Mouse (Mus musculus) midbrain, embryonic 16.5 days (tissue): ENCODE measurements around the gene Itga5. TPM values are rescaled to one million over a fixed set of nuclear protein-coding genes. Genes with fewer than 3 reads are reported as not detected.
"Not testable (repeated sequence)": the region's sequence is repeated elsewhere in the genome, so short reads cannot be mapped to it uniquely, and the experiment has no call there.

ENCODE experiments used
- ATAC-seq: fragments of 200-750 bp; cut with Nextera tagmentation; 2 replicates; pipeline ENCODE4 v1.8.0; 2017; ENCODE audit warnings: moderate TSS enrichment
- H3K27ac ChIP-seq: fragments of 300-500 bp; sonication (generic); 2 replicates; pipeline ENCODE4 v1.5.1; 2014; ENCODE audit warnings: mild to moderate bottlenecking, low read length, mixed read lengths
- H3K27me3 ChIP-seq: fragments of 300-500 bp; sonication (generic); 2 replicates; pipeline ENCODE4 v1.6.1; 2014; ENCODE audit warnings: low read depth, low read length, mixed read lengths; ENCODE audit not compliant: control insufficient read depth, insufficient read depth
- H3K36me3 ChIP-seq: fragments of 300-500 bp; sonication (generic); 2 replicates; pipeline ENCODE4 v1.6.1; 2014; ENCODE audit warnings: mild to moderate bottlenecking, low read length, moderate library complexity, mixed read lengths; ENCODE audit not compliant: control insufficient read depth, insufficient read depth
- H3K4me1 ChIP-seq: fragments of 300-500 bp; sonication (generic); 2 replicates; pipeline ENCODE4 v1.6.1; 2014; ENCODE audit warnings: mild to moderate bottlenecking, low read length, mixed read lengths; ENCODE audit not compliant: control insufficient read depth, insufficient read depth
- H3K4me2 ChIP-seq: fragments of 300-500 bp; sonication (generic); 2 replicates; pipeline ENCODE4 v1.6.1; 2014; ENCODE audit warnings: mild to moderate bottlenecking, low read length, mixed read lengths
- H3K4me3 ChIP-seq: fragments of 300-500 bp; sonication (generic); 2 replicates; pipeline ENCODE4 v1.5.1; 2014; ENCODE audit warnings: low read depth, mild to moderate bottlenecking, low read length, moderate library complexity, mixed read lengths
- H3K9ac ChIP-seq: fragments of 300-500 bp; sonication (generic); 2 replicates; pipeline ENCODE4 v1.6.1; 2014; ENCODE audit warnings: low read depth, low read length, mixed read lengths
- H3K9me3 ChIP-seq: fragments of 300-500 bp; sonication (generic); replicated peaks from 2 replicates; pipeline ENCODE4 v1.6.1; 2014; ENCODE audit warnings: mild to moderate bottlenecking, low read length, mixed read lengths; ENCODE audit not compliant: control insufficient read depth, poor library complexity, severe bottlenecking
- WGBS: fragments of 180-500 bp; shearing (Covaris S2); extraction: QIAGEN DNeasy Blood & Tissue Kit; methylation state at CpG from one replicate; pipeline ENCODE4 v1.1.7; 2014; 5-methylcytosine and 5-hydroxymethylcytosine counted together
- polyA plus RNA-seq: library from polyadenylated mRNA; unstranded; fragments of >200 nt; fragmentation: Nextera tagmentation; extraction: Ambion mirVana; gene quantifications from 2 replicates; pipeline ENCODE4 v1.2.1, GENCODE M21; 2015

Itga5 gene
- 5.8 and 7.4 TPM in 2 replicates for polyA plus RNA-seq

DNA sequence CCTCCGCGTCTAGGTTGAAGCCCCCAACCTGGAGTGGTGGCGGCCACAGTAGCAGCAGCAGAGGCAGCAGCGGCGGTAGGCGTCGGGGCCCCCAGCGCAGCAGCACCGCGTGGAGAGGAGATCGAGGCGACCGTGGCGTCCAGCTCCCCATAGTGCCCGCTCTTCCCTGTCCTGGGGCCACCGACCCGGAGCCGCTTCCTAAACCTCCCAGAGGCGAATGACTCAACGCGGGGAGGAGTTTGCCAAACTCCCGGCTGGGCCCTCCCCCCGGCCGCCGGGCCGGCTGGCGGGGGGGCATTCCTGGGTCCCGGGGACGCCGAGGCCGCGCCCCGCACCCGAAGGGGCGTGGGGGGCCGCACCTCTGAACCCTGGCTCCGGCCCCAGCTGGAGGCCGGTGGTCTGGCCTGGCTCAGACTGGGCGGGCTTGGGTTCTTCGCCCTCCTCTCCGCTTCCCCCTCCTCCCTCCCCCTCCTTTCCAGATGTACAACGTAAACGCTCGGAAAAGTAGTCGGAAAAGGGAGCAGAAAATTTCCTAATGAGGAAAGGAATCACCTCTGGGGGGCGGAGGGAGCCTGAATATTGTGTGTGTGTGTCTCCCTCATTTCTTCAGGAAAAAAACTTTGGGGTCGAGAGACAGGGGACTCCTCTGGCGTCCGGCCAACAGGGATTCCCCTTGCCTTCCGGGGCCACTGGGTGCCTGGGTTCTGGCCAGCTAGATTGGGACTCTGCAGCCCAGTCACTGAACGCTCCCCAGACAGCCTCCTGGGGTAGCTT, at the start of gene Itga5:
Gene Itga5 (minus strand): TSS at position 388 of the 774 bp plus-strand sequence.
- H3K36me3 ChIP-seq, result no peaks in the 10 kb centered on the region
- peak within 1 kb of the TSS; percentile 51 for H3K4me3 ChIP-seq
- H3K27me3 ChIP-seq, result peaks cover 3% of the 10 kb centered on the region; the same call in 1 of the 2 replicates
- H3K4me2 ChIP-seq, result peak within 1 kb of the TSS; percentile 94
- peak; percentile 73 for ATAC-seq
- no peaks in the 10 kb centered on the region for H3K9me3 ChIP-seq
- H3K4me1 ChIP-seq, result peaks cover 12% of the 10 kb centered on the region
- H3K27ac ChIP-seq, result no peak within 1 kb of the TSS
- H3K9ac ChIP-seq, result peak within 1 kb of the TSS; percentile 69
- WGBS, result 1% methylated on average over 42 of the region's 51 CpGs

DNA sequence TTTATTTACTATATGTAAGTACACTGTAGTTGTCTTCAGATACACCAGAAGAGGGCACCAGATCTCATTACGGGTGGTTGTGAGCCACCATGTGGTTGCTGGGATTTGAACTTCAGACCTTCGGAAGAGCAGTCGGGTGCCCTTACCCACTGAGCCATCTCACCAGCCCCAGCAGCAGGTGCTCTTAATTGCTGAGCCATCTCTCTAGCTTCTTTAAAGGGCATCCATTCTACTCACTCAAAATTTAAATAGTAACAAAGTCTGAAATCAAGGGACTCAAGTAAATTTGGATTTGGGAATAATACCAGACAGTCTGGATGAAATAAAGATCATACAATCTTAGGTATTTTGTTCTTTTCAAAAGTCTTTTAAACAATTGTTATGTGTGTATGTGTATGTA, 39.0 kb upstream of the Itga5 start:
- H3K36me3 ChIP-seq, ATAC-seq, H3K4me3 ChIP-seq, H3K27me3 ChIP-seq, H3K9me3 ChIP-seq, H3K4me1 ChIP-seq, H3K27ac ChIP-seq, H3K4me2 ChIP-seq, H3K9ac ChIP-seq: not testable (repeated sequence)
- 97% methylated on average over 2 of the region's 3 CpGs for WGBS

DNA sequence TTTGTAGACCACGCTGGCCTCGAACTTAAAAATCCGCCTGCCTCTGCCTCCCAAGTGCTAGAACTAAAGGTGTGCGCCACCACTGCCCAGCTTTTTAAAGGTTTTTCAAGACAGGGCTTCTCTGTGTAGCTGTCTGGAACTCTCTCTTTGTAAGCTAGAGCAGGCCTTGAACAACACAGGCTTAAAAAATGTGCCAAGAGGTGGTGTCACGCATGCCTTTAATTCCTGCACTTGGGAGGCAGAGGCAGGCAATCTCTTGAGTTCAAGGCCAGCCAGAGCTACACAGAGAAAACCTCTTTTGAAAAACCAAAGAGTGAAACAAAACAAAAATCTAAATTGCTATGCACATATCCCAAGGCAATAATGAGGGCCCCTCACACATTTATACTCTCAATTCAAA, 34.8 kb upstream of the Itga5 start:
- ATAC-seq, result no peak

DNA sequence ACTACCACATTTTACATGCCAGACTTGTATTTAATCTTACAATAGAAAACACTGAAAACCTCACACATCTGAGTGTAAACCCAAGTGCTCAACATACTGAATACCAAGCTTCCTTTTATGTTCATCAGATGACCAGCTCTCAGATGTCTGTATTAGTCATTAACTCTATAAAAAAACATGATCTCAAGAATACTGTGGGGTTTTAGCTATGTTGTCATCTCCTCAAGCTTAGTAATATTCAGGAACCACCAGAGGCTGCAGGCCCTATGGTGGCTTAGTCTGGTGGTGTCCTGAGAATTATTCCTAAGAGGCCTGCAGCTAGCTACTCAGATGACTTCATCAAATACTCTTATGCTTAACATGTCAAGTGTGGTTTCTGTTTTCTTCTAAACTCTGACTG, 27.0 kb upstream of the Itga5 start:
- H3K4me2 ChIP-seq, result no peak overlapping the region
- no peaks in the 10 kb centered on the region for H3K27me3 ChIP-seq
- ATAC-seq, result no peak
- H3K4me1 ChIP-seq, result no peaks in the 10 kb centered on the region
- H3K9ac ChIP-seq, result no peak overlapping the region
- no peaks in the 10 kb centered on the region for H3K36me3 ChIP-seq
- no peaks in the 10 kb centered on the region for H3K9me3 ChIP-seq
- no peak overlapping the region for H3K4me3 ChIP-seq
- H3K27ac ChIP-seq, result no peak overlapping the region

More for the DNA sequence above, 34.8 kb upstream of the Itga5 start:
- WGBS, result 92% methylated on average over 5 of the region's 5 CpGs
- no peaks in the 10 kb centered on the region for H3K36me3 ChIP-seq
- H3K9me3 ChIP-seq, result no peaks in the 10 kb centered on the region
- H3K9ac ChIP-seq, result no peak overlapping the region
- H3K4me1 ChIP-seq, result no peaks in the 10 kb centered on the region
- no peak overlapping the region for H3K4me2 ChIP-seq
- no peaks in the 10 kb centered on the region for H3K27me3 ChIP-seq
- H3K27ac ChIP-seq, result no peak overlapping the region
- no peak overlapping the region for H3K4me3 ChIP-seq

DNA sequence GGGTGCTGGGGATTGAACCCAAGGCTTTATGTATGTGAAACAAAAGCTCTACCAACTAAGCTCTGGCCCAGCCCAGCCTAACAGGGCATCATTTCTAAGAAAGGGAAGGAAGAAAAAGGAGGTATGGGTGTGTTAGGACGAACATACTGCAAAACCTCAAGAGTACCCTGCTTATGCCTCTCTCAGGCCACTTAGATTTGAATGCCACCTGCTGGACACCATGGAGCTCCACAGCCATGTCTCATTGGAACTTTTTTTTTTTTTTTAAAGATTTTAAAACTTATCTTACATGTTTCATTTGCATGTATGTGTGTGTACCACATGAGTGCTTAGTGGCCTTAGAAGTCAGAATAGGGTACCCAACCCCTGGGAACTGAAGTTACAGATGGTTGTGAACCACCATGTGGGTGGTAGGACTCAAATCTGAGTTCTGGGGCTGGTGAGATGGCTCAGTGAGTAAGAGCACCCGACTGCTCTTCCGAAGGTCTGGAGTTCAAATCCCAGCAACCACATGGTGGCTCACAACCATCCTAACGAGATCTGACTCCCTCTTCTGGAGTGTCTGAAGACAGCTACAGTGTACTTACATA, 22.1 kb upstream of the Itga5 start:
- ATAC-seq, result no peak
- no peak overlapping the region for H3K9ac ChIP-seq
- no peaks in the 10 kb centered on the region for H3K27me3 ChIP-seq
- H3K27ac ChIP-seq, result no peak overlapping the region
- H3K4me3 ChIP-seq, result no peak overlapping the region
- no peak overlapping the region for H3K4me2 ChIP-seq
- no peaks in the 10 kb centered on the region for H3K4me1 ChIP-seq
- 77% methylated on average over 3 of the region's 4 CpGs for WGBS
- no peaks in the 10 kb centered on the region for H3K36me3 ChIP-seq
- no peaks in the 10 kb centered on the region for H3K9me3 ChIP-seq

DNA sequence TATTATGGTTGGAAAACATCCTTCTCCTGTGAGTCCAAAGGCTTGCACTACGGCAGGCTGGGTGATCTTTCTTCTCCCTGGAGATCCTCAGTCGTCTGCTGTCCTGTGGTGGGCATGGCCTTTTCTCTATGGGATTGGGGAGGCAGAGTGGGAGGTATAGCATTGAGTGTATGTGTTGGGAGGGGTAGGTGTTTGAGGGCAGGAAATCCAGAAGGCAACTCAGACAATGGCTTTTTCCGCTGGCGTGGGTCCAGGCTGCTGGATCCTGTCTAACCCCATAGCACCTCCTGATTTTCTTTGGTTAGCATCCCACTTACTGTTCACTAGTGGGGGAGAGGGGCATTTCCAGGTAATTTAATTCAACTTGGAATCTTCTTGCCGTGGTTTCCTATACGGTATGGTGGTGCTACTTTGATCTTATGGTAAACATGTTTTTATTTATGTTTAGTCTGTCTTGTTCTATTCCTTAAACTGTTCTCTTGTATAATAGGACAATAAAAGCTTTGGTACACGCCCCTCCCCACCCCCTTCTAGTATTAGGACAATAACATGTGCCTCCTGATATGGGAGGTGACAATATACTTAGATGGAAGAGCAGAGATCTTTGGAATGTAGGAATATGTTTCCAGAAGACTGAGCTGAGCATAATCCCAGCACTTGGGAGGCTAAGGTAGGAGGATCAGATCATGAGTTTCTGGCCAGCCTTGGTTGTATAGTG, 17.4 kb upstream of the Itga5 start:
- Histone ChIP-seq H3K27me3 (no peaks in the 10 kb centered on the region), H3K4me2 (no peak overlapping the region), H3K36me3 (no peaks in the 10 kb centered on the region), H3K4me3 (no peak overlapping the region), H3K9ac (no peak overlapping the region), H3K27ac (no peak overlapping the region), H3K9me3 (no peaks in the 10 kb centered on the region), H3K4me1 (no peaks in the 10 kb centered on the region)
- ATAC-seq, result no peak
- 68% methylated on average over 7 of the region's 7 CpGs for whole genome bisulfite sequencing

DNA sequence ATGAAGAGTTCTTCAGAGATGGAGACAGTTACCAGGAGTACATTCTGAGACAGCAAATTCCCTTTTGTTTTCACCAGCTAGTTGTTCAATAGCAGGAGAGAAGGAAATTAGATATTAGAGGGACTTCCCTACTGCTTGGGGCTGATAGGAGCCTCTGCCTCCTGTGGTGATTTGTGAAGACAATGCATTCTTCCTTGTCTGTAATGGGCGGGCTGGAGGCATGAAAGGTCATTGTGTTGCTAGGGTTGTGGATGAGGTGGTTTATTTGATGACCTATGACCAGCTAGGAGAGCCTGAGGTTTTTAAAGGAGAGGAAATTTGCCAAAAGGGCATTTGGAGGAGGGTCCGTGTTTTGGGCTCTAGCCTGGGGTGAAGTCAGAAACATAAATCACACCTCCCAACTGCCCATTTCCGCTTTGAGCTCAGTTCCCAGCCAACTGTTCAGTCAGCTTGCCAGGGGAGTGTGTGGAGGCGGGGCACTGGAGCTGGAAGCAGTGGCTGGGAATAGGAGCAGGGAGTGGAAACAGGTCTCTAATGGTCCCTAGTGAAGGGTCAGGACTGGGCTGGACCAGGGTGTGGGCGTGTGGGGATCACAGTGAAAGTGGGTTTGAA, 16.3 kb upstream of the Itga5 start:
- Histone ChIP-seq H3K36me3 (no peaks in the 10 kb centered on the region), H3K4me3 (no peak overlapping the region), H3K9me3 (no peaks in the 10 kb centered on the region), H3K27ac (no peak overlapping the region), H3K4me1 (no peaks in the 10 kb centered on the region), H3K27me3 (no peaks in the 10 kb centered on the region), H3K9ac (no peak overlapping the region), H3K4me2 (no peak overlapping the region)
- no peak for ATAC-seq
- 41% methylated on average over 5 of the region's 5 CpGs for WGBS

DNA sequence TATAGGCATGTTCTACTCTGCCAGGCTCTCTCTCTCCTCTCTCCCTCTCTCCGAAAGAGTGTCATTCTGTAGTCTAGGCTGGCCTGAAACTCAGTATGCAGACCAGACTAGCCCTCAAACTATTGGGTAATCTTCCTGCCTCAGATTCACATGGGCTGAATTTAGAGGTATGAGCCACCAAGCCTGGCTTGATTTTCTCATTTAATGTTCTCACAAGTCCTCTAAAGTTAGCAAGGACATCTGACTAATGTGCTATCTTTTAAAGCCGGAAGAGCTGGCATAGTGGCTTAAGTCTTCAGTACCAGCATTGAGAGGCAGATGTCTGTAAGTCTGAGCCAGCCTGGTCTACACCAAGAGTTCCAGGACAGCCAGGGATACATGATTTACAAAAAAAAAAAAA, 15.5 kb upstream of the Itga5 start:
- Histone ChIP-seq H3K36me3 (no peaks in the 10 kb centered on the region), H3K9ac (no peak overlapping the region), H3K4me2 (no peak overlapping the region), H3K4me3 (no peak overlapping the region), H3K27ac (no peak overlapping the region), H3K27me3 (no peaks in the 10 kb centered on the region), H3K9me3 (no peaks in the 10 kb centered on the region), H3K4me1 (no peaks in the 10 kb centered on the region)
- no peak for ATAC-seq
- 88% methylated on average over 2 of the region's 2 CpGs for WGBS
